Mouse (Mus musculus) embryo, embryonic 10 days (tissue): ENCODE data around the gene Dgkz.

Source experiments
- DNase-seq: peaks from one replicate; pipeline ENCODE4 v3.0.0-alpha.2; 2015; ENCODE audit warnings: low spot score

Gene Dgkz

GRCm38 (mm10) chr2:91975581-91976541 lies at the start of gene Dgkz:
TSS of gene Dgkz (minus strand) at chr2:91975864.
- no peak for DNase-seq

- no peak for DNase-seq
Observed at GRCm38 (mm10) chr2:92025202-92025601, 49.5 kb upstream of the Dgkz start.

- peak; percentile 88 for DNase-seq
Observed at GRCm38 (mm10) chr2:92024274-92024672, 48.6 kb upstream of the Dgkz start, which contains the start of gene Creb3l1. TSS of gene Creb3l1 (minus strand) at chr2:92024502.

- no peak for DNase-seq
Observed at GRCm38 (mm10) chr2:92023362-92024273, 48.0 kb upstream of the Dgkz start.

- no peak for DNase-seq
Observed at GRCm38 (mm10) chr2:92020676-92021265, 45.1 kb upstream of the Dgkz start.

GRCm38 (mm10) chr2:92017440-92017839 lies 41.8 kb upstream of the Dgkz start:
- DNase-seq = no peak

GRCm38 (mm10) chr2:92016981-92017380 lies 41.3 kb upstream of the Dgkz start:
- DNase-seq = no peak

- DNase-seq = no peak
Observed at GRCm38 (mm10) chr2:92014891-92015290, 39.2 kb upstream of the Dgkz start.

- no peak for DNase-seq
Observed at GRCm38 (mm10) chr2:92014248-92014647, 38.6 kb upstream of the Dgkz start.

- DNase-seq = peak; percentile 70
Observed at GRCm38 (mm10) chr2:92012768-92013445, 37.2 kb upstream of the Dgkz start.

- no peak for DNase-seq
Observed at GRCm38 (mm10) chr2:92011424-92012353, 36.0 kb upstream of the Dgkz start.

- DNase-seq = peak; percentile 36
Observed at GRCm38 (mm10) chr2:92008623-92009404, 33.1 kb upstream of the Dgkz start.

- peak; percentile 96 for DNase-seq
Observed at GRCm38 (mm10) chr2:92007933-92008622, 32.4 kb upstream of the Dgkz start.

GRCm38 (mm10) chr2:92006983-92007921 lies 31.6 kb upstream of the Dgkz start:
- DNase-seq = peak; percentile 74

- no peak for DNase-seq
Observed at GRCm38 (mm10) chr2:92006491-92006890, 30.8 kb upstream of the Dgkz start.

- no peak for DNase-seq
Observed at GRCm38 (mm10) chr2:92004617-92005016, 29.0 kb upstream of the Dgkz start.

GRCm38 (mm10) chr2:91997905-91998608 lies 22.4 kb upstream of the Dgkz start:
- DNase-seq = no peak
